Mouse (Mus musculus) midbrain, embryonic 15.5 days (tissue): ENCODE results near the gene Stx3. TPM values are rescaled to one million over a fixed set of nuclear protein-coding genes. Genes with fewer than 3 reads are reported as not detected.

ENCODE experiments used
- ATAC-seq: fragments of 200-750 bp; cut with Nextera tagmentation; replicated peaks from 2 replicates; pipeline ENCODE4 v1.8.0; 2017; ENCODE audit warnings: moderate TSS enrichment
- H3K27ac ChIP-seq: fragments of 300-500 bp; sonication (generic); 2 replicates; pipeline ENCODE4 v1.5.1; 2015; ENCODE audit warnings: mild to moderate bottlenecking, inconsistent platforms
- H3K27me3 ChIP-seq: fragments of 300-500 bp; sonication (generic); replicated peaks from 2 replicates; pipeline ENCODE4 v1.6.1; 2015; ENCODE audit warnings: inconsistent platforms
- H3K36me3 ChIP-seq: fragments of 300-500 bp; sonication (generic); replicated peaks from 2 replicates; pipeline ENCODE4 v1.6.1; 2015; ENCODE audit warnings: inconsistent platforms
- H3K4me1 ChIP-seq: fragments of 300-500 bp; sonication (generic); 2 replicates; pipeline ENCODE4 v1.6.1; 2015; ENCODE audit warnings: inconsistent platforms
- H3K4me2 ChIP-seq: fragments of 300-500 bp; sonication (generic); 2 replicates; pipeline ENCODE4 v1.6.1; 2015; ENCODE audit warnings: inconsistent platforms, mild to moderate bottlenecking, moderate library complexity
- H3K4me3 ChIP-seq: fragments of 300-500 bp; sonication (generic); 2 replicates; pipeline ENCODE4 v1.5.1; 2015; ENCODE audit warnings: mild to moderate bottlenecking, inconsistent platforms
- H3K9ac ChIP-seq: fragments of 300-500 bp; sonication (generic); 2 replicates; pipeline ENCODE4 v1.6.1; 2015; ENCODE audit warnings: mild to moderate bottlenecking, inconsistent platforms
- H3K9me3 ChIP-seq: fragments of 300-500 bp; sonication (generic); 2 replicates; pipeline ENCODE4 v1.6.1; 2016; ENCODE audit warnings: inconsistent platforms
- WGBS: fragments of 180-500 bp; shearing (Covaris S2); methylation state at CpG from one replicate; pipeline ENCODE4 v1.1.7; 2015; ENCODE audit warnings: mixed read lengths; 5-methylcytosine and 5-hydroxymethylcytosine counted together
- polyA plus RNA-seq: library from polyadenylated mRNA; unstranded; fragments of >200 nt; fragmentation: Nextera tagmentation; extraction: Ambion mirVana; gene quantifications from 2 replicates; pipeline ENCODE4 v1.2.1, GENCODE M21; 2015

The Stx3 gene
- polyA plus RNA-seq, 1 experiment from 2014 or later = 34.2 TPM

DNA sequence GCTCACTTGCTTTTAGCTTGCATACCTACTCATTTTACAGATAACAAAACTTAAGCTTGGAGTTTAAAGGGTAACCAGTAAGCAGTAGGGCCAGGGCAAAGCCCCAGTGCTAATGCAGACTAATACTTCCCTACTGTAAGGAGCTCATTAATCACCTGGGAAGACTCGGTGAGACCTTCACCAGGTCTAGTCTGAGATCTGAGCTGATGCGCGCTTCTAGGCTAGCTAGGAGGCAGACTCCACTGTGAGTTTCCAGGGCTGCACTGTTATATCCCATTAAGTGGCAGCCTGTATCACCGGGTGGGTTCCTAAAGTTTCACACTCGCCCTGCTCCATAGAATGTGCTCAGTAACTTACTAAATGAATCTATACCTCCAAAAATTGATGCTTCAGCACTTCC lies 1.6 kb downstream of the Stx3 start:
- no peak overlapping the region; the same call in 1 of the 2 replicates for H3K9ac ChIP-seq
- ATAC-seq = no peak

GRCm38 (mm10) chr19:11816706-11817105 lies 2.5 kb downstream of the Stx3 start:
- H3K27ac ChIP-seq = no peak overlapping the region
- no peaks in the 10 kb centered on the region for H3K36me3 ChIP-seq
- H3K9ac ChIP-seq = no peak overlapping the region
- no peak for ATAC-seq
- H3K27me3 ChIP-seq = 0 out of 2 replicates have a peak, but pooled peaks cover 3% of the 10 kb centered on the region
- peak overlapping the region; percentile 91; the same call in 1 of the 2 replicates for H3K4me2 ChIP-seq
- no peaks in the 10 kb centered on the region for H3K9me3 ChIP-seq
- H3K4me1 ChIP-seq = peaks cover 43% of the 10 kb centered on the region
- 58% methylated on average over 6 of the region's 6 CpGs for WGBS
- no peak overlapping the region for H3K4me3 ChIP-seq

More for the DNA sequence above, 1.6 kb downstream of the Stx3 start:
- Histone ChIP-seq H3K27me3 (0 out of 2 replicates have a peak, but pooled peaks cover 3% of the 10 kb centered on the region), H3K27ac (no peak overlapping the region), H3K4me2 (peak overlapping the region; percentile 91), H3K9me3 (no peaks in the 10 kb centered on the region), H3K4me1 (peaks cover 34% of the 10 kb centered on the region), H3K36me3 (no peaks in the 10 kb centered on the region), H3K4me3 (peak overlapping the region; percentile 90)
- 11% methylated on average over 5 of the region's 5 CpGs for WGBS

DNA sequence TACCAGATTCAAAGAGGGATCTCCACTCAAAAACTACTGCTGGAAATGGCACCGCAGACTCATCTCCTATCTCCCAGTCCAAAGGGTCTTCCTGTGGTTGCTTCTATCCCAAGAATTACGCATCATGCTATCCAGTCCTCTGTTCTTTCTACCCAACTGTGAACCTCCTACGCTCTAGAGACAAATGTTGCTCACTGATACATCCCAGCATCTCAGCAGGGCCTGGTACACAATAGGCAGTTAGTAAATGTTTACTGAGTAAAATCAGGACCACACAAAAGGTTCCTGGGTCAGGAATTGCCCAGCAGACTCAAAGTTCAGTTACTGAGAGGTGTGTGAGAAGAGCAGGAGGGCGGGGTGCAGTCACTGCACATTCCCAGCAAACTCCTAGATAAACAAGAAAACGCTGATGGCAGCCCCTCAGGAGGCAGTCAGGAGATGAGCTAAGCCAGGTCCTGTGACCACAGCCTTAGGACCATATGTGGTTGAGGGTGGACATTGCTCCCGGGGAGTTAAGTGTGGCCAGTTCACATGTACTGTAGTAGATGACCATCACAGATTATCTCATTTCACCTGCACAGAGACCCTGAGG lies 4.4 kb downstream of the Stx3 start:
- Histone ChIP-seq H3K9ac (no peak overlapping the region), H3K4me3 (no peak overlapping the region), H3K9me3 (no peaks in the 10 kb centered on the region), H3K27me3 (no peaks in the 10 kb centered on the region), H3K4me1 (peaks cover 48% of the 10 kb centered on the region), H3K36me3 (no peaks in the 10 kb centered on the region), H3K4me2 (no peak overlapping the region), H3K27ac (no peak overlapping the region)
- WGBS = 83% methylated on average over 6 of the region's 6 CpGs
- no peak for ATAC-seq

DNA sequence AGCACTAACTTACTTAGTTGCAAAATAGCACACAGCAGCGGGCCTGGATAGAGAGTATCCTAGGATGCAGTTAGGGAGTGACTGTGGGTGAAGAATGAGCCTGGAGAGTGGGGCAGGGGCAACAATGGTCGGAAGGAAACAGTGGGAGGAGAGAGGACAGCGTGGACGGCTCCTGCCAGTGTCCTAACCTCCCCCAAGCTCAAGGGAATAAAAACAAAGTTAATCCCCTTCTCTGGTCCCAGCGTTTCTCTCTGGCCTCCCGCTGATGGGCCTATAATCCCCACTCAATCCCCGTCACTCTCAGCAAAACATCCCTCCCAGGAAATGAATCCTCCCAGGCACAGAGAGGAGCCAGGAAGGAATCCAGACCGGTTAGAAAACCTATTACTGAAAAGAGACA lies 5.6 kb downstream of the Stx3 start:
- H3K36me3 ChIP-seq = no peaks in the 10 kb centered on the region
- ATAC-seq = no peak

GRCm38 (mm10) chr19:11813136-11813535 lies 6.1 kb downstream of the Stx3 start:
- Histone ChIP-seq H3K4me3 (no peak overlapping the region), H3K4me2 (no peak overlapping the region), H3K36me3 (no peaks in the 10 kb centered on the region), H3K27ac (0 out of 2 replicates have a peak overlapping the region, but pooled peaks have one; percentile 62), H3K9me3 (no peaks in the 10 kb centered on the region), H3K27me3 (no peaks in the 10 kb centered on the region), H3K9ac (no peak overlapping the region), H3K4me1 (peaks cover 41% of the 10 kb centered on the region)
- ATAC-seq = no peak
- 47% methylated on average over 4 of the region's 4 CpGs for WGBS

More for the DNA sequence above, 5.6 kb downstream of the Stx3 start:
- no peaks in the 10 kb centered on the region for H3K27me3 ChIP-seq
- H3K4me3 ChIP-seq = no peak overlapping the region
- H3K27ac ChIP-seq = peak overlapping the region; percentile 62
- no peaks in the 10 kb centered on the region for H3K9me3 ChIP-seq
- no peak overlapping the region for H3K9ac ChIP-seq
- no peak overlapping the region for H3K4me2 ChIP-seq
- H3K4me1 ChIP-seq = peaks cover 42% of the 10 kb centered on the region
- WGBS = 3% methylated on average over 8 of the region's 8 CpGs

- H3K4me1 ChIP-seq = peaks cover 31% of the 10 kb centered on the region
- H3K4me3 ChIP-seq = no peak overlapping the region
- peak; percentile 97 for ATAC-seq
- H3K27me3 ChIP-seq = no peaks in the 10 kb centered on the region
- H3K9me3 ChIP-seq = no peaks in the 10 kb centered on the region
- no peaks in the 10 kb centered on the region for H3K36me3 ChIP-seq
- H3K4me2 ChIP-seq = peak overlapping the region; percentile 20
- no peak overlapping the region for H3K9ac ChIP-seq
- 14% methylated on average over 5 of the region's 5 CpGs for WGBS
- H3K27ac ChIP-seq = peak overlapping the region; percentile 64
Observed at GRCm38 (mm10) chr19:11811688-11812365, 7.4 kb downstream of the Stx3 start.

- no peak overlapping the region for H3K4me3 ChIP-seq
- H3K4me2 ChIP-seq = no peak overlapping the region
- WGBS = 69% methylated on average over 1 of the region's 1 CpGs
- H3K27ac ChIP-seq = peak overlapping the region; percentile 64; the same call in 1 of the 2 replicates
- no peaks in the 10 kb centered on the region for H3K36me3 ChIP-seq
- H3K4me1 ChIP-seq = peaks cover 28% of the 10 kb centered on the region
- no peak overlapping the region for H3K9ac ChIP-seq
- ATAC-seq = no peak
- H3K9me3 ChIP-seq = no peaks in the 10 kb centered on the region
- H3K27me3 ChIP-seq = no peaks in the 10 kb centered on the region
Observed at GRCm38 (mm10) chr19:11810856-11811255, 8.3 kb downstream of the Stx3 start.

GRCm38 (mm10) chr19:11810003-11810758 lies 9.0 kb downstream of the Stx3 start:
- Histone ChIP-seq H3K27ac (no peak overlapping the region), H3K4me1 (peaks cover 28% of the 10 kb centered on the region), H3K4me3 (no peak overlapping the region)

GRCm38 (mm10) chr19:11808452-11808851 lies 10.8 kb downstream of the Stx3 start:
- H3K9ac ChIP-seq = no peak overlapping the region
- H3K4me2 ChIP-seq = no peak overlapping the region
- H3K9me3 ChIP-seq = no peaks in the 10 kb centered on the region
- no peak overlapping the region for H3K27ac ChIP-seq
- H3K4me3 ChIP-seq = no peak overlapping the region
- 91% methylated on average over 2 of the region's 2 CpGs for WGBS
- no peaks in the 10 kb centered on the region for H3K36me3 ChIP-seq
- H3K27me3 ChIP-seq = no peaks in the 10 kb centered on the region
- no peak for ATAC-seq
- peaks cover 26% of the 10 kb centered on the region for H3K4me1 ChIP-seq

More at GRCm38 (mm10) chr19:11810003-11810758, 9.0 kb downstream of the Stx3 start:
- Histone ChIP-seq H3K9ac (no peak overlapping the region), H3K4me2 (no peak overlapping the region), H3K9me3 (no peaks in the 10 kb centered on the region), H3K27me3 (no peaks in the 10 kb centered on the region), H3K36me3 (no peaks in the 10 kb centered on the region)
- 89% methylated on average over 5 of the region's 5 CpGs for WGBS
- ATAC-seq = no peak

DNA sequence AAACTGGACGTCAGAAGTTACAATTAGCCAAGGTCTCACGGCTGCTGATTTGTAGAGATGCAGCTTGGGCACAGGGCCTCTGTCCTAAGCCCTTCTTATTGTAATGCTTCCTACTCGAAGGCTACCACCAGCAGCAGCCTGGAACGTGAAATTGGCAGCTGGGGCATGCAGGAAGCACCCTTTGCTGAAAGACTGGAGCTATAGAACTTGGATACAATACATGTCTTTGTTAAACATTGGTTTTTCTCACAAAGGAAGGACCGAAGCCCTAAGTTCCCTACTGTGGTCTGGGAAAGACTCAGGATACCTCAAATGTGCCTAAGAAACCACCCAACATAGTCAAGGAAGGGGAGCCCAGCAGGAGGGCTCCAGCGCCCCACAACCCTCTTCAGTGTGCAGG lies 11.4 kb downstream of the Stx3 start:
- no peaks in the 10 kb centered on the region for H3K27me3 ChIP-seq
- 25% methylated on average over 6 of the region's 6 CpGs for WGBS
- H3K4me3 ChIP-seq = no peak overlapping the region
- peaks cover 20% of the 10 kb centered on the region for H3K4me1 ChIP-seq
- no peak overlapping the region for H3K4me2 ChIP-seq
- H3K9ac ChIP-seq = no peak overlapping the region
- H3K9me3 ChIP-seq = no peaks in the 10 kb centered on the region
- no peak for ATAC-seq
- H3K27ac ChIP-seq = no peak overlapping the region
- no peaks in the 10 kb centered on the region for H3K36me3 ChIP-seq

DNA sequence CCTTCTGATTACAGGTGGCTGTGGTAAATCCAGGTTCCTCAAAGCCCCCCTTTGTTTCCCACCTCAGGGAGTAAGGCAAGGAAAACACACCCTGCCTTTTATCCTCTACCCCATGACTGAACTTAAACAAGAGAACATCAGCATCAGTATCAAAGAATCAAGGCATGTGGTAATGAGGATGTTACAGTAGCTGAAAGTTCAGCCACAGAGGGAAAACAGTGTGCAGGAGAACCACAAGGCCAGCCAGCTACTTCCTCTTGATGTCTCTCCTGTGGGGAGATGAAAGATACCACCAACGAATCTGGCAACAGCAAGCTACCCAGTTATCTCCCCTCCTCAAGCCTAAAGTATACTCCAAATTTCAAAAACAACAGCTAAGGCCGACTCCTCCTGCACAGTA lies 12.0 kb downstream of the Stx3 start:
- no peaks in the 10 kb centered on the region for H3K27me3 ChIP-seq
- no peak overlapping the region for H3K4me2 ChIP-seq
- ATAC-seq = no peak
- H3K4me3 ChIP-seq = no peak overlapping the region
- no peak overlapping the region for H3K9ac ChIP-seq
- no peaks in the 10 kb centered on the region for H3K9me3 ChIP-seq
- no peak overlapping the region for H3K27ac ChIP-seq
- H3K36me3 ChIP-seq = no peaks in the 10 kb centered on the region
- 72% methylated on average over 2 of the region's 2 CpGs for WGBS
- peaks cover 15% of the 10 kb centered on the region for H3K4me1 ChIP-seq

GRCm38 (mm10) chr19:11804423-11804822 lies 14.8 kb downstream of the Stx3 start:
- no peak for ATAC-seq
- Histone ChIP-seq H3K4me2 (no peak overlapping the region), H3K36me3 (0 out of 2 replicates have a peak, but pooled peaks cover 3% of the 10 kb centered on the region), H3K9me3 (no peaks in the 10 kb centered on the region), H3K9ac (no peak overlapping the region), H3K4me1 (no peaks in the 10 kb centered on the region), H3K4me3 (no peak overlapping the region), H3K27me3 (no peaks in the 10 kb centered on the region), H3K27ac (no peak overlapping the region)
- 63% methylated on average over 1 of the region's 1 CpGs for WGBS
